Mouse (Mus musculus) monocyte, adult 2 months (primary cell): ENCODE measurements around the gene Srsf10.

Source experiments
- DNase-seq, 2 experiments: peaks; one replicate each; pipeline ENCODE4 v3.0.0; 2022; ENCODE audit warnings: low spot score in 2 of 2, low read depth in 1 of 2

Gene Srsf10

GRCm38 (mm10) chr4:135883401-135883851 is 27.9 kb downstream of the Srsf10 start:
- DNase-seq = no peak

- DNase-seq = no peak
Measured at GRCm38 (mm10) chr4:135883881-135884516, 28.5 kb downstream of the Srsf10 start.

DNA sequence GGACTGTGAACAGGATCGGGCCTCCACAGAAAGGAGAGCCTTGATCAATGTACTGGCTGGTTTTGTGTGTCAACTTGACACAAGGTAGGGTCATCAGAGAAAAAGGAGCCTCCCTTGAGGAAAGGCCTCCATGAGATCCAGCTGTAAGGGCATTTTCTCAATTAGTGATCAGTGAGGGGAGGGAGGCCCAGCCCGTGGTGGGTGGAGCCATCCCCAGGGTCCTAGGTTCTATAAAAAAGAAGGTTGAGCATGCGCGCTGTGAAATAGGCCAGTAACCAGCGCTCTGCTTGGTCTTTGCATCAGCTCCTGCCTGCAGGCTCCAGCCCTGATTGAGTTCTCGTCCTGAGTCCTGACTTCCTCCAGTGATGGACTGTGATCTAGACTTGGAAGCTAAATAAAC is 29.0 kb downstream of the Srsf10 start:
- DNase-seq = no peak

GRCm38 (mm10) chr4:135885676-135886075 is 30.1 kb downstream of the Srsf10 start:
- DNase-seq = no peak

GRCm38 (mm10) chr4:135886184-135886583 is 30.6 kb downstream of the Srsf10 start:
- no peak for DNase-seq

GRCm38 (mm10) chr4:135888448-135889057 is 33.0 kb downstream of the Srsf10 start:
- no peak for DNase-seq

DNA sequence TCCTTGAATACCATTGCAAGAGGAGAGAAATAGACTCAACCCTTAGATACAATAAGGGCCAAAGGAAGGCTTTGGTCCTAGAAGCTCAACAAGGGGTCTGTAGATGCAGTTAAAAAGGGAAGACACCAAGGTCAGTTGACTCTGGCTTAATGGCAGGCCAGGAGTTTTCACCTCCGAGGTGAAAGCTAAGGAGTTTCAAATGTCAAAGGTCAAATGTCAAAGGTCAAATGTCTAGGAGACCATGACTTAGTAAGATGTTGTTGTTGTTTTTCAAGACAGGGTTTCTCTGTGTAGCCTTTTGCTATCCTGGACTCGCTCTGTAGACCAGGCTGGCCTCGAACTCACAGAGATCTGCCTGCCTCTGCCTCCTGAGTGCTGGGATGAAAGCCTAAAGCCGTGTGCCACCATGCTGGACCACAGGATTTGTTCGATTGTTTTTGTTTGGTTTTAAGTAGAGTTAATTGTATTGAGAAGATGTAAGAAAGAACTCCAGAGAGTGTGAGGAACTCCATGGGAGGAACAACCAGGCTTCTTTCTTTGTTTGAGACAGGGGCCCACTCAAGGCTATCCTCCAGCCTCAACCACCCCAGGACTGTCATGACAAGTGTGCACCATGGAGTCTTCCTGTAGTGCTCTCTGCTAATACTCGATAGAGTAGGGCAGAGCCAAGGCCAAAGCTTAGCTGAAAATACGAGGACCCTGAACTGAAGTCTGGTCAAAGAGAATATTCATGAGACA is 33.8 kb downstream of the Srsf10 start:
- DNase-seq = no peak

GRCm38 (mm10) chr4:135889884-135890283 is 34.3 kb downstream of the Srsf10 start:
- DNase-seq = peak in 1 of 2 experiments; percentile 66

DNA sequence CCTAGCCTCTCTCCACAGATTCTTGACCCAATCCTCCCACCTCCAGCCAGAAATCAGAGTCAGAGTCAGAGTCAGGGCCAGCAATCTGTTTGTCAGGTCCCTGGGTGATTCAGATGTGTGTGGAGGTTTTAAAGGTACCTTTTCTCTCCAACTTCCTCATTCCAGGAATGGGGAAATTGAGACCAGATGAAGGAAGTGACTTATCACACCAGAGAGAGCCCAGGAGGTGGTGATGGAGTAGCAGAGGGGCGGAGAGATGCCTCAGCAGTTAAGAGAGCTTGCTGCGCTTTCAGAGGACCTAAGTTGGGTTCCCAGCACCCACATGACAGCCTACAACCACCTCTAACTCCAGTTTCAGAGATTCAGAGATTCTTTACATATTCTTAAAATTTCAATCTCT is 36.0 kb downstream of the Srsf10 start:
- no peak for DNase-seq

DNA sequence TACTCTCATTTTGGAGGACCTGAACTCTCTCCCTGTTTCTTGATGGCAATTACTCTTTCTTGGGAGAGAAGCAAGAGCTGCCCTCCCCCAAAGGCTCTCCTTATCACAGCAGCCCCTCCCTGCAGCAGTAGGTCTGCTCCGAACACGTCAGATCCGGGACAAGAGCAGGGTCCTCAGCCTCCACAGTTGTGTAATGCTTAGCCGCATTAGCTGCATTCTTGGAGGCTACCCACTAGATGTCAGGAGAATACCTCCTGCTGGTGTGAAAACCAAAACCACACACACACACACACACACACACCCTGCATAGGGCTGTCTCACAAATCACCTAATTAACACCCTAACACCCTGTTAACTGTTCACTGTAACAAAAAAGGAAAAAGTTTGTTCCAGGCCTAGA is 37.3 kb downstream of the Srsf10 start:
- no peak for DNase-seq

GRCm38 (mm10) chr4:135895071-135895571 is 39.6 kb downstream of the Srsf10 start, which contains the start of gene Cnr2:
Gene Cnr2, plus strand, starts transcription at chr4:135895394.
- no peak for DNase-seq

GRCm38 (mm10) chr4:135896157-135896556 is 40.6 kb downstream of the Srsf10 start:
- DNase-seq = no peak

- DNase-seq = peak; percentile 76 to 79
Measured at GRCm38 (mm10) chr4:135898380-135899049, 43.0 kb downstream of the Srsf10 start.

- DNase-seq = peak in 1 of 2 experiments; percentile 64
Measured at GRCm38 (mm10) chr4:135899050-135899448, 43.5 kb downstream of the Srsf10 start.

GRCm38 (mm10) chr4:135900008-135900407 is 44.5 kb downstream of the Srsf10 start:
- no peak for DNase-seq

DNA sequence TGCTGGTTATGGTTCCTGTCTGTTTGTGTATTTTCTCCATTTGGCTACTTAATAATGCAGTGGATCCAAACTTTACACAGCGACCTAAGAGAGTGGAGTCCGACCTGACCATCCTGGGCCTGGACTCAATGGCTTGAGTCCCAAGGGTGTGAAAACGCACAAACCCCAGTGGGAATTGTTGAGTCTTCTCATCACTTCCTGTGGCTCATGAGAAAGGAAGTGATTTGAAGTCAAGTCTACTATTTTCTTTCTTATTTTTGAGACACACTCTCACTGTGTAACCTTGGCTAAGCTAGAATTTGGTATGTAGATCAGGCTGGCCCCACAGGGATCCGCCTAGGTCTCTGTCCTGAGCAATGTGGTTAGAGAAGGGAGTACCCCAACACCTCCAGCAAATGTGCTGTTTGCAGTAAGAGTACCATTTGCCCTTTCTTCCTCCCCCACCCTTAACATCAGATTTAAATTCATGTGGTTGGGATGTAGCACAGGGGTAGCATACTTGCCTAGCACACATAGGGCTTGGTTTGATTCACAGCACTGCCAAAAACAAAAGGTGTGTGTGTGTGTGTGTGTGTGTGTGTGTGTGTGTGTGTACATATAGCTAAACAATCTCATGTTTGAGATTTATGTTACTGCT is 47.2 kb downstream of the Srsf10 start:
- no peak for DNase-seq

GRCm38 (mm10) chr4:135904810-135905209 is 49.3 kb downstream of the Srsf10 start:
- no peak for DNase-seq

DNA sequence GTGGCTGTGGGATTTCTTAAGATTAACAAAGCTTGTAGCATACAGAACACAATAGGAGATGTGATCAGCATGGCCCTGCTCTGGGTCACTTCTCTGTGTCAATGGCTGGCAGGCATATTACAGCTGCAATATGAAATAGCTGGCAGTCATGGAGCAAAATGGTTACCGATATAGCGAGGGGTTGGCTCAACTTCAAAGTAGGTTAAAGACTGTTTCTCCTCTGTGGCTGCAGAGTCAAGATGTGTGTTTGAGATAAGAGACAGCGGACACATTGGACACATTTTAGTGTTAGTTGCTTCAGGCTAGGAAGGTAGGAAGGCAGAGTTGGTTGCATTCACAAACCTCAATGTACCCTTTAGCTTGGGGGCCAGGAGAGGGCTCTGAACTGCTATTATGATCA is 51.1 kb downstream of the Srsf10 start:
- no peak for DNase-seq

DNA sequence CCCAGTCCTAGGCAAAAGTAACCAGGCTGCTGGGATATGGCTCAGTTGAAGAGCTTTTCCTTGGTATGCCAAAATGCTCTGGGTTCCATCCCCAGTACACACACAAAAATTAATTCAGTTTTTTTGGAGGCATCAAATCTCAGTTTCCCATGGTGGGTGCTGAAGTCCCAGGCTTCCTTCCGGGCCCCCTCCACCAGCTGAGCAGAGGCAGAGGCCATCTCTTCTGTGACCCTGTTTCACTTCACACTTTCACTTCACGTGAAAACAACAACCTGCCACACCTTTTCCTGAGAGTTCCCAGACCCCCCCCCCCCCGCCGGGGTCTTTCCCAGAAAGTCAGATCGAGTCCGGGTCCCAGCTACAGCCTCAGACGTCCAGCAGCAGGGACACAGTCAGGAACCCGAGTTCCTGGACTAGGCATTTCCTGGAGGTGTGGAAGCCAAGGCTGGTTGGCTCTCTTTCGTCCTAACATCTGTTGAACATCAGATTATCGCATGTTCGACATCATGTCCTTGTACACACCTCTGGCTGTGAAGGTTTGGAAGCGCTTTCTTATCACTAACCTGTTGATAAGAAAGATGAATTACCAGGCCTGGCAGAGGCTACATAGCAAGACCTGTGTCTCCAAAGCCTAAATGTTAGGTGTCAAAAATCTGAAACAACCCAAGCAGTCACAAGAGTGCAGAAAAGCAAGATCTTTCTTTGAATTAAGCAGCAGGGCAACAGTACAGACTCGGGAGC is 53.9 kb downstream of the Srsf10 start:
- DNase-seq = no peak

- no peak for DNase-seq
Measured at GRCm38 (mm10) chr4:135911531-135911930, 56.0 kb downstream of the Srsf10 start.
